Mouse (Mus musculus) kidney, adult 9 months (tissue): ENCODE measurements at regions not wholly inside any gene's neighbourhood (a gene's known extent, or its start where the extent isn't known, plus 50 kb on each side); places are given as distances from the start of the nearest gene placed in this dataset.
A peak's percentile ranks its signal among the peaks of the same experiment; 100 is the strongest.
"Not testable (repeated sequence)": the region's sequence is repeated elsewhere in the genome, so short reads cannot be mapped to it uniquely, and the experiment has no call there.

Experiments used
- DNase-seq: peaks from one replicate; pipeline ENCODE4 v3.0.0; 2022

GRCm38 (mm10) chr9:31650362-31651130, 186.3 kb upstream of the Tmem45b start:
- DNase-seq = no peak

GRCm38 (mm10) chr9:31649073-31649472, 184.8 kb upstream of the Tmem45b start:
- no peak for DNase-seq

GRCm38 (mm10) chr9:31648551-31648950, 184.3 kb upstream of the Tmem45b start:
- DNase-seq = no peak

GRCm38 (mm10) chr9:31645114-31645513, 180.9 kb upstream of the Tmem45b start:
- DNase-seq = peak; percentile 9

GRCm38 (mm10) chr9:31644106-31644505, 179.8 kb upstream of the Tmem45b start:
- DNase-seq = no peak

GRCm38 (mm10) chr9:31642169-31642568, 177.9 kb upstream of the Tmem45b start:
- DNase-seq = no peak

GRCm38 (mm10) chr9:31628291-31628690, 164.0 kb upstream of the Tmem45b start:
- DNase-seq = no peak

- not testable (repeated sequence) for DNase-seq
Observed at GRCm38 (mm10) chr9:31621553-31621952, 157.3 kb upstream of the Tmem45b start.

- no peak for DNase-seq
Observed at GRCm38 (mm10) chr9:31619344-31619743, 155.1 kb upstream of the Tmem45b start.

GRCm38 (mm10) chr9:31614250-31614945, 150.1 kb upstream of the Tmem45b start:
- no peak for DNase-seq

GRCm38 (mm10) chr9:31611036-31611695, 146.9 kb upstream of the Tmem45b start:
- DNase-seq = no peak

- DNase-seq = peak; percentile 51
Observed at GRCm38 (mm10) chr9:31610631-31611030, 146.4 kb upstream of the Tmem45b start.

- peak; percentile 42 for DNase-seq
Observed at GRCm38 (mm10) chr9:31610212-31610611, 145.9 kb upstream of the Tmem45b start.

- no peak for DNase-seq
Observed at GRCm38 (mm10) chr9:31609731-31610130, 145.5 kb upstream of the Tmem45b start.

- DNase-seq = peak; percentile 58
Observed at GRCm38 (mm10) chr9:31608084-31608870, 144.0 kb upstream of the Tmem45b start.

- DNase-seq = no peak
Observed at GRCm38 (mm10) chr9:31606936-31607335, 142.7 kb upstream of the Tmem45b start.

GRCm38 (mm10) chr9:31604497-31605090, 140.3 kb upstream of the Tmem45b start:
- no peak for DNase-seq

- DNase-seq = peak; percentile 42
Observed at GRCm38 (mm10) chr9:31602707-31603106, 138.4 kb upstream of the Tmem45b start.

GRCm38 (mm10) chr9:31595096-31595495, 130.8 kb upstream of the Tmem45b start:
- peak; percentile 45 for DNase-seq

GRCm38 (mm10) chr9:31587671-31588070, 123.4 kb upstream of the Tmem45b start:
- peak; percentile 78 for DNase-seq

GRCm38 (mm10) chr9:31583983-31584382, 119.7 kb upstream of the Tmem45b start:
- DNase-seq = no peak

- DNase-seq = no peak
Observed at GRCm38 (mm10) chr9:31582947-31583346, 118.7 kb upstream of the Tmem45b start.
